7 mouse cellular contexts compared by ENCODE assay signal in the genomic region with DNA sequence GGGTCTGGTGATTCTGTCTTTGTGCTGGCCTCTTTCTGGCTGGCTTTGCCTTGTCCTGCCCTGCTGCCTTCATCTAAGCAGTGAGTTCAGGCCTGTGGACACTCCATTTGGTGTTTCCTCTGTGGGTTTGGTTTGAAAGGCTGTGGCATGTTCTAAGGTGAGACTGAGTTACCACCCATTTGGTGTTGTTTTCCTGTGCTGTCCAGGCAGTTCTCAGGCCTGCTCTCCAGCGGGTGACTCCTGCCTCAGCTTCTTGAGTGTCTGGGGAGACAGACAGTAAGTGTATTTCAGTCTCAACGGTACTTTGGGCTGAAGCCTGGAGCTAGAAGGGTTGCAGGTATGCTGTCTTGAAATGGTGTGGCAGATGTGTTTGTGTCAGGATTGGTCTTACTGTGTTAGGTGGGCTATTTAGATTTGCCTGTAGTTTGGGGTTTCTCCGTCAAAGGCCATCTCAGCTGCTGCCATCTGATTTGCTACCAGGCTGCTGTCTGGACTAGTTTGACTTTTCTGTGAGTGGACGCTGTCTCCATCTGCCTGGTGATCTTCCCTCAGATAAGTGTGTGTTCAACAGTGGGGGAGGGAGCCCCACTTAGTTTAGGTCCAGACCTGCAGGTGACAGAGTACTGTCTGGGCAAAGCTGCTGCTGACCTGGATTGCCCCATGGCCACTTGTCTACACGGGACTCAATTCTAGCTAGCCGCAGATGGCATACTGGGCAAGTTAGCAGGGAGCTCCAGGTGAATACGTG. TPM values are rescaled to one million over a fixed set of nuclear protein-coding genes. Genes with fewer than 3 reads are reported as not detected.
DNase-seq lines count a peak whose midpoint lies in the region; ATAC-seq and TF ChIP-seq lines count a peak whose summit lies in the region.

No protein-coding gene starts in this region.

- H3K4me3 ChIP-seq in lung, embryonic 14.5 days (ENCODE audit: low read depth, low read length) = peak overlapping the region; percentile 99
- peak overlapping the region; percentile 97 for H3K4me3 ChIP-seq in embryonic facial prominence, embryonic 15.5 days (replicated peaks)
- H3K4me3 ChIP-seq in intestine, postnatal 0 days (ENCODE audit: low read depth, low read length) = peak overlapping the region; percentile 88
- H3K4me3 ChIP-seq in neural tube, embryonic 15.5 days (replicated peaks) = peak overlapping the region; percentile 92

- H3K9me3 ChIP-seq in lung, embryonic 14.5 days (ENCODE audit: low read depth, low read length) = no peaks in the 10 kb centered on the region
- H3K9me3 ChIP-seq in embryonic facial prominence, embryonic 15.5 days (replicated peaks) = no peaks in the 10 kb centered on the region
- no peaks in the 10 kb centered on the region for H3K9me3 ChIP-seq in intestine, postnatal 0 days (ENCODE audit: control insufficient read depth)
- H3K9me3 ChIP-seq in neural tube, embryonic 15.5 days (replicated peaks) = no peaks in the 10 kb centered on the region

- peak overlapping the region; percentile 100 for H3K27ac ChIP-seq in lung, embryonic 14.5 days (ENCODE audit: low read depth)
- H3K27ac ChIP-seq in embryonic facial prominence, embryonic 15.5 days (replicated peaks) = peak overlapping the region; percentile 100
- peak overlapping the region; percentile 100 for H3K27ac ChIP-seq in intestine, postnatal 0 days (ENCODE audit: low read depth, low read length)
- H3K27ac ChIP-seq in neural tube, embryonic 15.5 days (replicated peaks) = peak overlapping the region; percentile 100

- H3K9ac ChIP-seq in lung, embryonic 14.5 days = peak overlapping the region; percentile 99
- H3K9ac ChIP-seq in embryonic facial prominence, embryonic 15.5 days = peak overlapping the region; percentile 100
- peak overlapping the region; percentile 96 for H3K9ac ChIP-seq in intestine, postnatal 0 days (ENCODE audit: low read depth, low read length)
- peak overlapping the region; percentile 99 for H3K9ac ChIP-seq in neural tube, embryonic 15.5 days (replicated peaks)

- ATAC-seq in lung, embryonic 14.5 days (ENCODE audit: insufficient read depth) = no peak
- ATAC-seq in embryonic facial prominence, embryonic 15.5 days (ENCODE audit: insufficient number of reproducible peaks, low FRiP score, low TSS enrichment, low read depth) = no peak
- no peak for ATAC-seq in intestine, postnatal 0 days
- no peak for ATAC-seq in neural tube, embryonic 15.5 days (ENCODE audit: low FRiP score)

- H3K27me3 ChIP-seq in lung, embryonic 14.5 days (ENCODE audit: insufficient read depth, low read length) = no peaks in the 10 kb centered on the region
- H3K27me3 ChIP-seq in embryonic facial prominence, embryonic 15.5 days = no peaks in the 10 kb centered on the region
- H3K27me3 ChIP-seq in intestine, postnatal 0 days (replicated peaks; ENCODE audit: control insufficient read depth, insufficient read depth, low read length) = no peaks in the 10 kb centered on the region
- no peaks in the 10 kb centered on the region for H3K27me3 ChIP-seq in neural tube, embryonic 15.5 days (replicated peaks)

- H3K4me2 ChIP-seq in lung, embryonic 14.5 days = peak overlapping the region; percentile 96
- peak overlapping the region; percentile 91 for H3K4me2 ChIP-seq in embryonic facial prominence, embryonic 15.5 days (replicated peaks)
- H3K4me2 ChIP-seq in intestine, postnatal 0 days (replicated peaks; ENCODE audit: low read depth) = peak overlapping the region; percentile 90
- peak overlapping the region; percentile 92 for H3K4me2 ChIP-seq in neural tube, embryonic 15.5 days

- 11% methylated on average over 7 of the region's 7 CpGs for WGBS in lung, embryonic 14.5 days
- 37% methylated on average over 7 of the region's 7 CpGs for WGBS in embryonic facial prominence, embryonic 15.5 days
- WGBS in intestine, postnatal 0 days = 9% methylated on average over 7 of the region's 7 CpGs
- WGBS in neural tube, embryonic 15.5 days = 55% methylated on average over 7 of the region's 7 CpGs

- intact Hi-C loops in gastrocnemius, postnatal 14 days (cut with DNase I; ENCODE audit: low total_unique reads) = no loop called here

- TF ChIP-seq CTCF in lung, embryonic 14.5 days (IDR thresholded peaks at IDR 0.05; ENCODE audit: low read depth) = no peak
- TF ChIP-seq CTCF in intestine, postnatal 0 days (IDR thresholded peaks at IDR 0.05; ENCODE audit: low read depth) = no peak

- no peak for DNase-seq in lung, embryonic 14.5 days
- no peak for DNase-seq in lung, postnatal 36 days
- DNase-seq in adrenal gland, adult 18-20 months (ENCODE audit: low spot score in 2 of 2) = no peak
- DNase-seq in gastrocnemius, postnatal 14 days = no peak

- H3K4me1 ChIP-seq in lung, embryonic 14.5 days (ENCODE audit: insufficient read depth) = peaks cover 33% of the 10 kb centered on the region
- peaks cover 74% of the 10 kb centered on the region for H3K4me1 ChIP-seq in embryonic facial prominence, embryonic 15.5 days
- H3K4me1 ChIP-seq in intestine, postnatal 0 days (replicated peaks; ENCODE audit: control insufficient read depth, insufficient read depth, low read length) = peaks cover 17% of the 10 kb centered on the region
- peaks cover 70% of the 10 kb centered on the region for H3K4me1 ChIP-seq in neural tube, embryonic 15.5 days

- peaks cover 65% of the 10 kb centered on the region for H3K36me3 ChIP-seq in lung, embryonic 14.5 days (ENCODE audit: insufficient read depth)
- H3K36me3 ChIP-seq in embryonic facial prominence, embryonic 15.5 days = peaks cover 47% of the 10 kb centered on the region
- peaks cover 47% of the 10 kb centered on the region for H3K36me3 ChIP-seq in intestine, postnatal 0 days (ENCODE audit: control insufficient read depth, insufficient read depth)
- peaks cover 40% of the 10 kb centered on the region for H3K36me3 ChIP-seq in neural tube, embryonic 15.5 days

RNA-seq across cellular contexts. Expression of a gene that starts 2.7 kb away (rescaled TPM):
- polyA plus RNA-seq in lung, embryonic 14.5 days (2014; fragmentation: Nextera tagmentation; extraction: Ambion mirVana) = 355 and 366 TPM in 2 replicates
- polyA plus RNA-seq in embryonic facial prominence, embryonic 15.5 days (2015; fragmentation: Nextera tagmentation; extraction: Ambion mirVana) = 299 and 325 TPM in 2 replicates
- 86.9 and 92.2 TPM in 2 replicates for polyA plus RNA-seq in intestine, postnatal 0 days (2015; fragmentation: Nextera tagmentation; extraction: Ambion mirVana)
- polyA plus RNA-seq in neural tube, embryonic 15.5 days (2015; fragmentation: Nextera tagmentation; extraction: Ambion mirVana) = 55.8 and 121 TPM in 2 replicates
- 100 to 1,000 TPM; 301 to 357 TPM for total RNA-seq in adrenal gland, adult 18-20 months (2021)
- 10 to 100 TPM; 40.3 to 48.1 TPM for total RNA-seq in gastrocnemius, postnatal 14 days (2021)

RNA-seq across cellular contexts. Expression of a gene that starts 17.4 kb away (rescaled TPM):
- 3.5 and 3.7 TPM in 2 replicates for polyA plus RNA-seq in lung, embryonic 14.5 days (2014; fragmentation: Nextera tagmentation; extraction: Ambion mirVana)
- polyA plus RNA-seq in embryonic facial prominence, embryonic 15.5 days (2015; fragmentation: Nextera tagmentation; extraction: Ambion mirVana) = 4.3 and 5.6 TPM in 2 replicates
- 1.1 TPM in 2 replicates for polyA plus RNA-seq in intestine, postnatal 0 days (2015; fragmentation: Nextera tagmentation; extraction: Ambion mirVana)
- 9.0 and 9.5 TPM in 2 replicates for polyA plus RNA-seq in neural tube, embryonic 15.5 days (2015; fragmentation: Nextera tagmentation; extraction: Ambion mirVana)
- total RNA-seq in adrenal gland, adult 18-20 months (2021) = 1 to 10 TPM in 1 of 2 experiments, not detected in 1; 1.1 TPM
- total RNA-seq in gastrocnemius, postnatal 14 days (2021) = not detected

RNA-seq across cellular contexts. Expression of a gene that starts 17.6 kb away (rescaled TPM):
- 31.3 and 37.4 TPM in 2 replicates for polyA plus RNA-seq in lung, embryonic 14.5 days (2014; fragmentation: Nextera tagmentation; extraction: Ambion mirVana)
- polyA plus RNA-seq in embryonic facial prominence, embryonic 15.5 days (2015; fragmentation: Nextera tagmentation; extraction: Ambion mirVana) = 59.9 and 68.2 TPM in 2 replicates
- polyA plus RNA-seq in intestine, postnatal 0 days (2015; fragmentation: Nextera tagmentation; extraction: Ambion mirVana) = 6.2 and 7.2 TPM in 2 replicates
- 316 and 385 TPM in 2 replicates for polyA plus RNA-seq in neural tube, embryonic 15.5 days (2015; fragmentation: Nextera tagmentation; extraction: Ambion mirVana)
- total RNA-seq in adrenal gland, adult 18-20 months (2021) = 1 to 10 TPM; 1.4 to 2.8 TPM
- total RNA-seq in gastrocnemius, postnatal 14 days (2021) = under 1 TPM; 0.09 to 0.29 TPM

RNA-seq across cellular contexts. Expression of a gene that starts 29.2 kb away (rescaled TPM):
- polyA plus RNA-seq in lung, embryonic 14.5 days (2014; fragmentation: Nextera tagmentation; extraction: Ambion mirVana) = 0.18 and 0.26 TPM in 2 replicates
- 0.28 and 0.85 TPM in 2 replicates for polyA plus RNA-seq in embryonic facial prominence, embryonic 15.5 days (2015; fragmentation: Nextera tagmentation; extraction: Ambion mirVana)
- polyA plus RNA-seq in intestine, postnatal 0 days (2015; fragmentation: Nextera tagmentation; extraction: Ambion mirVana) = not detected in 2 replicates
- polyA plus RNA-seq in neural tube, embryonic 15.5 days (2015; fragmentation: Nextera tagmentation; extraction: Ambion mirVana) = 0.31 and 0.50 TPM in 2 replicates
- not detected for total RNA-seq in adrenal gland, adult 18-20 months (2021)
- total RNA-seq in gastrocnemius, postnatal 14 days (2021) = not detected

RNA-seq across cellular contexts. Expression of a gene that starts 33.8 kb away (rescaled TPM):
- polyA plus RNA-seq in lung, embryonic 14.5 days (2014; fragmentation: Nextera tagmentation; extraction: Ambion mirVana) = not detected in 2 replicates
- not detected in 2 replicates for polyA plus RNA-seq in embryonic facial prominence, embryonic 15.5 days (2015; fragmentation: Nextera tagmentation; extraction: Ambion mirVana)
- polyA plus RNA-seq in intestine, postnatal 0 days (2015; fragmentation: Nextera tagmentation; extraction: Ambion mirVana) = not detected in 2 replicates
- polyA plus RNA-seq in neural tube, embryonic 15.5 days (2015; fragmentation: Nextera tagmentation; extraction: Ambion mirVana) = not detected in 2 replicates
- total RNA-seq in adrenal gland, adult 18-20 months (2021) = 1,000 to 10,000 TPM; 1,757 to 2,495 TPM
- 10 to 100 TPM in 1 of 2 experiments, 1 to 10 TPM in 1; 3.6 to 16.6 TPM for total RNA-seq in gastrocnemius, postnatal 14 days (2021)
